Mouse (Mus musculus) intestine, embryonic 14.5 days (tissue): ENCODE data around the gene Rasgrf1. TPM values are rescaled to one million over a fixed set of nuclear protein-coding genes. Genes with fewer than 3 reads are reported as not detected.

ENCODE experiments used
- ATAC-seq: fragments of 200-750 bp; cut with Nextera tagmentation; replicated peaks from 2 replicates; pipeline ENCODE4 v1.8.0; 2017; ENCODE audit warnings: low read depth, moderate number of reproducible peaks, moderate TSS enrichment, moderate library complexity; ENCODE audit not compliant: low FRiP score, low TSS enrichment
- DNase-seq: peaks from one replicate; pipeline ENCODE4 v3.0.0-alpha.2; 2018; ENCODE audit warnings: low spot score
- H3K27ac ChIP-seq: fragments of 300-500 bp; sonication (generic); 2 replicates; pipeline ENCODE4 v1.5.1; 2014; ENCODE audit warnings: low read depth, mild to moderate bottlenecking, control low read depth
- H3K27me3 ChIP-seq: fragments of 300-500 bp; sonication (generic); replicated peaks from 2 replicates; pipeline ENCODE4 v1.6.1; 2014; ENCODE audit warnings: low read length, control low read depth; ENCODE audit not compliant: control insufficient read depth, insufficient read depth
- H3K36me3 ChIP-seq: fragments of 300-500 bp; sonication (generic); 2 replicates; pipeline ENCODE4 v1.6.1; 2014; ENCODE audit warnings: low read length, control low read depth; ENCODE audit not compliant: control insufficient read depth, insufficient read depth
- H3K4me1 ChIP-seq: fragments of 300-500 bp; sonication (generic); replicated peaks from 2 replicates; pipeline ENCODE4 v1.6.1; 2014; ENCODE audit warnings: low read length, control low read depth, mixed read lengths; ENCODE audit not compliant: control insufficient read depth, insufficient read depth
- H3K4me2 ChIP-seq: fragments of 300-500 bp; sonication (generic); 2 replicates; pipeline ENCODE4 v1.6.1; 2014; ENCODE audit warnings: low read length
- H3K4me3 ChIP-seq: fragments of 300-500 bp; sonication (generic); 2 replicates; pipeline ENCODE4 v1.5.1; 2014; ENCODE audit warnings: low read depth, low read length, control low read depth, mixed read lengths
- H3K9ac ChIP-seq: fragments of 300-500 bp; sonication (generic); 2 replicates; pipeline ENCODE4 v1.6.1; 2014; ENCODE audit warnings: mild to moderate bottlenecking, low read length
- H3K9me3 ChIP-seq: fragments of 300-500 bp; sonication (generic); 2 replicates; pipeline ENCODE4 v1.6.1; 2016; ENCODE audit warnings: low read length, control low read depth; ENCODE audit not compliant: control insufficient read depth
- WGBS: fragments of 180-500 bp; shearing (Covaris S2); extraction: QIAGEN DNeasy Blood & Tissue Kit; methylation state at CpG from one replicate; pipeline ENCODE4 v1.1.7; 2014; 5-methylcytosine and 5-hydroxymethylcytosine counted together
- polyA plus RNA-seq: library from polyadenylated mRNA; unstranded; fragments of >200 nt; fragmentation: Nextera tagmentation; extraction: Ambion mirVana; gene quantifications from 2 replicates; pipeline ENCODE4 v1.2.1, GENCODE M21; 2014

Gene Rasgrf1
- polyA plus RNA-seq, 1 experiment from 2014 or later: 0.35 TPM

- no peaks in the 10 kb centered on the region for H3K27me3 ChIP-seq
- H3K9ac ChIP-seq: no peak overlapping the region
- no peak overlapping the region for H3K4me2 ChIP-seq
- no peaks in the 10 kb centered on the region for H3K36me3 ChIP-seq
- no peak overlapping the region for H3K4me3 ChIP-seq
- no peak overlapping the region for H3K27ac ChIP-seq
- 83% methylated on average over 5 of the region's 5 CpGs for WGBS
- DNase-seq (peak; percentile 31), ATAC-seq (no peak)
- no peaks in the 10 kb centered on the region for H3K4me1 ChIP-seq
- no peaks in the 10 kb centered on the region for H3K9me3 ChIP-seq
Observed at GRCm38 (mm10) chr9:90076131-90076530, 166.4 kb downstream of the Rasgrf1 start.

Other genes with a start within 250 kb of the Rasgrf1 start
- 97.0 and 104 TPM in 2 replicates for gene Tmed3, start 204.8 kb upstream of the Rasgrf1 start, polyA plus RNA-seq
- gene Ankrd34c, start 171.4 kb upstream of the Rasgrf1 start, polyA plus RNA-seq: 0.04 TPM in 1 of 2 replicates, not detected in the other
- 28.7 and 42.4 TPM in 2 replicates for gene Ctsh, start 144.2 kb downstream of the Rasgrf1 start, polyA plus RNA-seq
- gene Morf4l1, start 204.9 kb downstream of the Rasgrf1 start, polyA plus RNA-seq: 414 and 456 TPM in 2 replicates